Mouse (Mus musculus): ENCODE results near the gene Srbd1.

Srbd1 gene

GRCm38 (mm10) chr17:86035146-86035545 lies 109.8 kb downstream of the Srbd1 start:
- in situ Hi-C loops (cut with MboI): no loop called here

DNA sequence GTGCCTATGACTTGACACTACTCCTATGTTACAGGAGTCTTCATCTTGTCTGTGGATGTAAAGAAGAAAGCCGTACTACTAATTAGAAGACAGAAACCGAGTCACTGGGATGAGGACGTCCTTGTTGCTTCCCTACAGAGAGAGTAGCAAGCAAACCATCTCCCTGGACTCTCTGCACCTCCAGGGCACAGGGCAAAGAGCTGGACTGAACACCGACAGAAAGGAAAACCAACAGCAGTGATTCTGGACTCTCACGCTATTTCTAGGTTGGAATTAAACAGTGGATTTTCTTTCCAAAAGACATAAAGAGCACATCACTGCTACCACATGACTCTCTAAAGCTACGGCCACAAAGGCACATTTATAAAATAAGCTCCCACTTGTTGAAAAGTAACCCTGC lies 110.3 kb downstream of the Srbd1 start:
- in situ Hi-C loops (cut with MboI): no loop called here

GRCm38 (mm10) chr17:86032113-86032714 lies 112.8 kb downstream of the Srbd1 start:
- in situ Hi-C loops (cut with MboI): no loop called here

DNA sequence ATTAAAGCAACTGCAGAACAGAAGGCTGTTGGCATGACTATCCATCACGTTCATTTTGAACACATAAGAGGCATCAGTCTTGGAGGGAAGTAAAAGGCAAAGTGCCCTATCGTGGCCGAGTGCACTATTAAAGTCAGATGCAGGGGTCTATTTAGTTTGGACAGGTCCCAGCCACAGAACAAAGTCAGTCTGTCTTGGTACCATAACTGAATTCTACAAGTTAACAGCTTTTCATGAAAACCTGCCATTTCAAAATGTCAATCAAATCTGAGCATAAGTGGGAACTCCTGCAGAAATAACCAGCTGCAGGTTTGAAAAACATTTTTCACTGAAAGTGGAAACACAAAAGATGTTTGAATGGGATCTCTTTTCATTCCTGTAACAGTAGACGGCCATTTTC lies 115.0 kb downstream of the Srbd1 start:
- in situ Hi-C loops (cut with MboI): no loop called here

DNA sequence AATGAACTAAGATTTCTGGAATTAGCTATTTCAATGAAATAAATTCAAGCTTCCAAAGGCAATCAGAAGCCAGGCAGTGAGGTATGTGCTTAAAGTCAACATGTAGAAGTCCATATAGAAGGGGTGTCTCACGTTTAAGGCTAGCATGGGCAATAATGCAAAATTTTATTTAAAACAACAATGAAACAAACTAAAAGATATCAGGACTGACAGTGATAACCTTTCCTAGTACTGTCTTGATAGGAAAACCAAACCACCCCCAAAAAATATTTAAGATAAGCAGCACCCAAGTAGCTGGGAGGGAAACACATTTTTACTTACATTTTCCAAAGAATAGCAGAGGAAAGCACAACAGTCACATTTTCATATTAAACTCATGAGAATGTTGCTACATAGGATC lies 115.8 kb downstream of the Srbd1 start:
- in situ Hi-C loops (cut with MboI): no loop called here

- in situ Hi-C loops (cut with MboI): no loop called here
Observed at GRCm38 (mm10) chr17:86027577-86028199, 117.3 kb downstream of the Srbd1 start.

- in situ Hi-C loops (cut with MboI): no loop called here
Observed at GRCm38 (mm10) chr17:86024589-86024988, 120.4 kb downstream of the Srbd1 start.

DNA sequence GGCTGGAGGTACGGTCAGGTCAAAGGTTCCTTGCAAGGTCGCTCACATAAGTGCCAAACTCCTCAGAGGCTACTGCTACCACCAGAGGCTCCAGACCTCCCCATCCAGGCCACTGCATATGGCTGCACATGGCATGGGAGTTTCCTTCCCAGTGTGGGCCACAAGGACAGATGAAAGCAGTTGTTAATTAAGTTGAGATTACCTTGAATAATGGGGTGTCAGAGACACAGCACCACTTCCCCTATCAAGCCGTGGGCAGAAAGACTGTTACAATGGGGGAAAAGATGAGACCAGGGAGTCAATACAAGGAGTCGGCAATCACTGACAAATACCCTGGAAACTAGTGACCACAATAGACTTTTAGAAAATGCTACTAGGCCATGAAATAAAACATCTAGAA lies 122.6 kb downstream of the Srbd1 start:
- in situ Hi-C loops (cut with MboI): no loop called here

DNA sequence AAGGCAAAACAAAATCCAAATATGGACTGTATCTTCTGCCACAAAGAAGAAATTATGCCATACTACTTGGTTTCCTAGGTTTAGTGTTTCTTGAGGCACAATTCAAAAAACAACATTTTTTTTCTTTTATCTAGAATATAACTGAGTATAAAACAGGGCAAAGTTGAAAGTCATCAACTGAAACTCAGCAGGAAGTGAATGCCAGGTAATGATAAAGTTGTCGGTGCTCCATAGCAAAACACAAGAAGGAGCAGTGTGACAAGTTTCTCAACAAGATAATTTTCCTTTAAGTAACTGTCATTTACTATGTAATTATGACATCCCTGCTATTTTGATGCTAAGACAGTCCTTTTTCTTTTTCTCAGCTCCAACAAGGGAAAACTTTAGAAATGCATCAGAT lies 123.2 kb downstream of the Srbd1 start:
- in situ Hi-C loops (cut with MboI): no loop called here

GRCm38 (mm10) chr17:86021231-86021630 lies 123.7 kb downstream of the Srbd1 start:
- in situ Hi-C loops (cut with MboI): no loop called here

DNA sequence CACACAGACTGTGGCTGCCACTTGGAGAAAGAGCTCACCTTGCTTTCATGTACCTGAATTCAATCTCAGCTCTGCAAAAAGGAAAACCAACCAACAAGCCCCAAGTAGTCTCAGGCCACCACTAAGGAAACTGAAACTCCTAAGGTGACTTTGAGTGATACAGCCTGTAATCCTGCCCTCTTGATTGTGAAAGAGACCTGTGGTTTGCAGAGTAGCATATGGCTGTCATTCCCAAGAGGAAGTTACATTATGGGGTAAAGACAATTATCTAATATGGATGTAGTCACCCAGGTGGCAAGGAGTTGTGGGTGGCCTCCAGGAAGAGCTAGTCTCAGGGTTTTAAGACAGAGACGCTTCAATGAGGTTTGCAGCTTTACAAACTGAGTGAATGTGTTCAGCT lies 125.2 kb downstream of the Srbd1 start:
- in situ Hi-C loops (cut with MboI): no loop called here

DNA sequence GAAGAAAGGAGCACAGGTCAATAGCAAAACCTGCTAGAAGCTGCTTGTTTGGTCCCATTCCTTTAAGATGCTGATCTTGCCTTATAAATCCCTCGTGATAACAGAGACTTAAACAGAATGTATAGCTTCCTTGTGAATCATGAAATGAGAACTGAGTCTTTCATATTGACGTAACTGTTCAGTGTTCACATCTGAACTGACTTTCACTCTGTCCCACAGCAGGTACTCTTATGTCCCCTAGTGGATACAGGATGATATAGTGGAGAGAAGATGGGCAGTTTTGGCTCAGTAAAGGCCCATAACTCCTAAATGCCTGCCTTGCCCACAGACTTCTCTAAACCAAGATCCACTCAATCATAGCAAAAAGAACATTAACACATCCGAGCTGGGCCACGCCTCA lies 130.7 kb downstream of the Srbd1 start:
- in situ Hi-C loops (cut with MboI): no loop called here

- in situ Hi-C loops (cut with MboI): no loop called here
Observed at GRCm38 (mm10) chr17:86012576-86012975, 132.4 kb downstream of the Srbd1 start.

GRCm38 (mm10) chr17:86011849-86012248 lies 133.1 kb downstream of the Srbd1 start:
- in situ Hi-C loops (cut with MboI): no loop called here

DNA sequence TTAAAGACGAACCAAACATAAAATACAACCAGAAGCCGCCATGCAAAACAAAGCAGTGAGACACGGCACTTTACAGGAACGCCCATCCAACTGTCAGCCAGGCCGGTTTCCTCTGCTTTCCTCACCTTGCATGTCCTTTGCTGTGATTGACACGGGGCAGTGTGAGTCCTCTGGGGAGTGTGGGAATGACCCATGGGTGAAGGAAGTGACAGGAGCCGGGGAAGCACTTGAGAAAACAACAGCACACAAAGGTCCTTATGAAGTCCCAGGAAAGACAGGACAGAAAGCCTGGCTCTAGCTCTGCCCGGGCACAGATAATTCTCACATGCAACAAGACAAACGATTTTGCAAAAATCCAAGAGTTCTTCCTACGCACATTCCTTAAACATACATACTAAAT lies 136.6 kb downstream of the Srbd1 start:
- in situ Hi-C loops (cut with MboI): no loop called here

DNA sequence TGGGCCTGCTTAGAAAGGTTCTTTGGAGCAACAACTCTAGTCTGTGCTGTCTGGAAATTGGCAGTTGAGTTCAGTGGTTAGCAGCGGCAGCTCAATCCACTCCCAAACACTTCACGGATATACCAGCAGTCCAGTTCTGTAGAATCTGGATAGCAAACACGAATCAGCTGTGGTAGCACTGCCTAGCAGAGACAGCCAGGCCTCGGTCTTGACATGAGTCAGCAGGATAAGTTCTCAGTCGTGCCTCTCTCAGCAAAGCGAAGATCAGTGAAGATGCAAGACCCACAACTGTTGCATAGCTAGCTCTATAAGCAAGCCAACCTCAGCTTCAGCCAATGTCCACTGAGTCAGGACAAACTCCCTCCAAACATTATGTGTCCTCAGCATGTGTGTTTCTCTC lies 142.9 kb downstream of the Srbd1 start:
- in situ Hi-C loops (cut with MboI): no loop called here

DNA sequence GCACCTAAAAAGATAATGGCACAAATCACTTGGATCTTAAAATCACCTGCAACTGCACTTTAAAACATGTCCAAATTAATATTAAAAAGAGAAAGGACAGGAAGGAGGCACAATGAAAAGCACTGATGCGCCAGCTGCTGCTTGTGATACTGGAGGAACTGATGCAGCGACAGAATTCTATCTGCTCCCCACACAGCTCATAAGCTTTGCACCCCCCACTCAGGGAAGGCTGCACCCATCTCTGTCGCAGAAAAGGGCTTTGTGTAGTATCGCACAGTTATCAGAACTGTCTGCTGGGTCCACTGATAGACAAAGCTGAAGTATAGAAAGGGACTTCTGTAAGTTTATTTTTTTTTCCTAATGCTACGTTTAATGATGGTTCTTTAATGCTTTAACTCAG lies 143.3 kb downstream of the Srbd1 start:
- in situ Hi-C loops (cut with MboI): no loop called here

DNA sequence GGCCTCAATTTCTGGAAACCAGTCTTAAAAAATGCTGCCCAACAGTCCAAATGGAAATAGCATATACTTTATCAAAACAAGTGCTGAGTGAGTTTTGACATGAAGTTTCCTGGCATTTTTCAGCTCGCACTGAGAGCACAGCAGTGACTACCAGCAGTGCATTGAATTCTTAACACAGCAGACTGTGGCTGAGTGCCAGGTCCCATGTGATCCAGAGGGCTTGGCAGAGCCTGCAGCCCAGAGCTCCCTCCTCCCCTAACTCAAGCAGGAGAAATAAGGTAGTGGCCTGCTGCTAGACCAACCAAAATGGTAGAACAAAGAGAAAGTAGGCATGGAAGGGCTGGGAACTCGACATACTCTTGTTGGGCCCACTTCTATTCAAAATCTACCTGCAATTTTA lies 149.2 kb downstream of the Srbd1 start:
- in situ Hi-C loops (cut with MboI): no loop called here

DNA sequence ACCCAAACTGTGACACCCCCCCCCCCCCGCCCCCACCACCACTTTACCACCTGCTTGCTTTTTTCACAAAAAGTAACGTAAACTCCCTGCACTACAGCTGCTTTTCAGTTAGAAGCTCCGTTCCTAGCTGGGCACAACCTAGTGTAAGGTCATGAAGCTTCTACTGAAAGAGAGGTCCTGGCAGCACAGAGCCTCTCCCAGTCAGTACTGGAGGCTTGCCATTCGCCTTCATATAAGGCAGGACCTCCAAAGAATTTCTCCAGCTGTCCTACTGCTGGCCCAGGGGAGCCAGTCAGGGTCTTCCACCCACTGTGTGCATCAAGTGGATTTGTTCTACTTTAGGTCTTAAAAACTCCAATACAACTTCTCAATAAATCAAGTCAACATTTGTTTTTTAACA lies 149.9 kb downstream of the Srbd1 start:
- in situ Hi-C loops (cut with MboI): no loop called here

- in situ Hi-C loops (cut with MboI): no loop called here
Observed at GRCm38 (mm10) chr17:85989058-85989769, 155.8 kb downstream of the Srbd1 start.

DNA sequence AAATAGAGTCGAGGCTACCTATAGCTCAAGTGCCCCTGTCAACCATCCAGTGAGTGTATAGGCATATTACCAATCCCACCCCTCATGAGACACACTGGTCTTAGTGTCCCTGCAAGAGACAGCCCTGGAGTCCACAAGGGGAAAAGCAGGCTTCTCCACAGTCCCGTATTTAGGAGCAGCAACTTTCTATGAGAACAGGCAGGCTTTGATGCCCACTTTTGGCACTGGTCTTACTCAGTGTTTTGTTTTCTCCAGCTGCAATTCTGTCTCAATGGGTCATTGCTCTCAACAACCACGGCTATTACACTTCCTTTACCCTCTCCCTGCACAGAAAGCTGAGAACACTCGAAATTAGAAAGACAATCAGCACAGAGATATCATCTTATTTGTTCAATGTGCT lies 157.4 kb downstream of the Srbd1 start:
- in situ Hi-C loops (cut with MboI): no loop called here

- in situ Hi-C loops (cut with MboI): no loop called here
Observed at GRCm38 (mm10) chr17:85986624-85987023, 158.4 kb downstream of the Srbd1 start.

DNA sequence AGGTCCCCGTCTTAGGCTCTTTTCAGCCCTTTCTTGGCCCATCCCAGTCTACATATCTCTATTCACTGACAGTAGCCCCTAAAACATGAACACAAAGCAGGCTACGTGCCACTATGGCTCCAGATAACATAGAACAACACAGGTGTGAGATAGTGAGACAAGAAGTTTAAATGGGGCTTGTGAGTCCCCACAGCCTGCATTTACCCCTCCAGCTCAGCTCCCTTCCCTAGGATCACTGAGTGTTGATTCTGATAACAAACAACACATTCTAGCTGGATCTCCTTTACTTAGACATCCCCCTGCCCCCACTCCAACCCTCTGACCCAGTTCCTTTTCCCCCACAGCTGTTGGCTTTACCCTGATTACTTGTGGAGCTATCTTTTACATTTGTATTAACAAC lies 158.8 kb downstream of the Srbd1 start:
- in situ Hi-C loops (cut with MboI): no loop called here

DNA sequence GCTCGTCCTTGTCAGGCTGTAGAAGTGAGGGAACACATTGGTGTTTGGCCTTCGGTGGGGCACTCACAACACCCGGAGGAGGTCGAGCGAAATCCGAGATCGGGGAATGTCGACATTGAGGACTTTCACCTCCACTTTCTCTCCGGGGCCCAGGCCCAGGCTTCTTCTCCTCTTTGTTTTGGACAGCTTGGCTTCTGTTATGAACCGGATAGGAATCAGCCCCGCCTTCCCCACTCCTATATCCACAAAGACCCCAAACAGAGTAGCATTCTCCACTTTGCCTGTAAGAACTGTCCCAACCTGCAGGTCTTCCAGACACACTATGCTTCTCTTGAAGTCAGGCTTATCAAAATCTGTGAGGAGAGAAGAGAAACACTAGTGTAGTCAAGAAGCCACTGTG lies 159.8 kb downstream of the Srbd1 start:
- in situ Hi-C loops (cut with MboI): no loop called here

Measured in mature B cell (primary cell).